Mouse (Mus musculus): Measurements from ENCODE around the gene Ppp4r1. TPM values are rescaled to one million over a fixed set of nuclear protein-coding genes. Genes with fewer than 3 reads are reported as not detected.

Gene Ppp4r1
- polyA plus RNA-seq, 1 experiment, result 45.5 TPM

- Histone ChIP-seq H3K4me1 (ENCODE audit: control insufficient read depth, insufficient read depth, low read length) (peaks cover 2% of the 10 kb centered on the region; the same call in 1 of the 2 replicates), H3K4me3 (replicated peaks; ENCODE audit: extremely low read depth, low read depth, low read length) (no peak overlapping the region)
- WGBS, result 92% methylated on average over 7 of the region's 7 CpGs
- no peak for DNase-seq
- TF ChIP-seq CTCF (IDR thresholded peaks at IDR 0.05; ENCODE audit: insufficient read depth, low read length) (no peak), POLR2A (IDR thresholded peaks at IDR 0.05; ENCODE audit: borderline replicate concordance, extremely low read depth, low read depth, low read length) (no peak)
Measured at GRCm38 (mm10) chr17:65796056-65796455, 13.7 kb downstream of the Ppp4r1 start.

GRCm38 (mm10) chr17:65798446-65798845 lies 16.1 kb downstream of the Ppp4r1 start:
- 28% methylated on average over 4 of the region's 4 CpGs for WGBS
- H3K4me3 ChIP-seq (replicated peaks; ENCODE audit: extremely low read depth, low read depth, low read length), result no peak overlapping the region
- DNase-seq, result no peak
- H3K4me1 ChIP-seq (ENCODE audit: control insufficient read depth, insufficient read depth, low read length), result peaks cover 6% of the 10 kb centered on the region
- no peak for TF ChIP-seq CTCF (IDR thresholded peaks at IDR 0.05; ENCODE audit: insufficient read depth, low read length)
- TF ChIP-seq POLR2A (IDR thresholded peaks at IDR 0.05; ENCODE audit: borderline replicate concordance, extremely low read depth, low read depth, low read length), result no peak

DNA sequence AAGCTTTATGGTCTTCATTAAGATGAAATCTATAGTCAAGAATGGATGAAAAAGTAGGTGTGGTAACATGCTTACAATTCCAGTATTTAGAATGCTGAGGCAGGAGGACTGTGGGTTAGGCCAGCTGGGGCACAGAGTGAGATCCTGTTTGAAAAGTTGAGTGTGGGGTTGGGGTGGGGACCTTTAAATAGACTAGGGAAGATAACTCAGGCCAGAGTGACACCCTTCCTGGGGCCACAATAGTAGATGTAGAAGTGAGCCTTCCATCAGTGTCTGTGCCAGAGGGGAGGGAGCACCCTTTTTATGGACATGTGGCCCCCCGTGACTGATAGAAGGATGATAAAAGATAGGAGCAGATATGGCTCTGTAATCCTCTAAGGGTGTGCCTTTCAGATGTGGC lies 17.0 kb downstream of the Ppp4r1 start:
- TF ChIP-seq CTCF (IDR thresholded peaks at IDR 0.05; ENCODE audit: insufficient read depth, low read length), result no peak
- TF ChIP-seq POLR2A (IDR thresholded peaks at IDR 0.05; ENCODE audit: borderline replicate concordance, extremely low read depth, low read depth, low read length), result no peak
- H3K4me1 ChIP-seq (ENCODE audit: control insufficient read depth, insufficient read depth, low read length), result peaks cover 6% of the 10 kb centered on the region
- WGBS, result 76% methylated on average over 1 of the region's 1 CpGs

DNA sequence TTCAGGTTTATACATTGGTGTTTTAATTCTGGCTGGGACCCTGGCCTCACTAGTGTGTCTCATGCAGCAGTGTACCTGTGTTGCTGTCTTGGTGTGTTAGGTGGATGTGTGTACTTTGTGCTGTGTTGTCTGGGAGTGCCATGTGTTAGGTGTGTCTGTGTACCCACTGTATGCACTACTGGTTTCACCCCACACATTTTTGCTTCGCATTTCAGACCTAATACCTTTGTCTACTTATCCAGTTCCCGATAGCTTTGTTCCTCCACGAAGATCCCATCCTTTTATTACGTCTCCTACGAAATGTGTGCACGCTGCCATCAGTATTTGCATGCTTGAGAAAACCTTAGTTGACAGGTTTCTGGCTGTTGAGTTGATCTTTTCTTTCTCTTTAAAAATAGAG lies 18.1 kb downstream of the Ppp4r1 start:
- DNase-seq, result no peak
- peaks cover 6% of the 10 kb centered on the region for H3K4me1 ChIP-seq (ENCODE audit: control insufficient read depth, insufficient read depth, low read length)
- 87% methylated on average over 6 of the region's 6 CpGs for WGBS
- no peak overlapping the region for H3K4me3 ChIP-seq (replicated peaks; ENCODE audit: extremely low read depth, low read depth, low read length)
- no peak for TF ChIP-seq POLR2A (IDR thresholded peaks at IDR 0.05; ENCODE audit: borderline replicate concordance, extremely low read depth, low read depth, low read length)
- no peak for TF ChIP-seq CTCF (IDR thresholded peaks at IDR 0.05; ENCODE audit: insufficient read depth, low read length)

More for the DNA sequence above, 17.0 kb downstream of the Ppp4r1 start:
- no peak overlapping the region for H3K4me3 ChIP-seq (replicated peaks; ENCODE audit: extremely low read depth, low read depth, low read length)
- DNase-seq, result no peak

- Histone ChIP-seq H3K4me3 (replicated peaks; ENCODE audit: extremely low read depth, low read depth, low read length) (no peak overlapping the region), H3K4me1 (ENCODE audit: control insufficient read depth, insufficient read depth, low read length) (peaks cover 6% of the 10 kb centered on the region)
- no peak for DNase-seq
- 59% methylated on average over 4 of the region's 4 CpGs for WGBS
- TF ChIP-seq POLR2A (IDR thresholded peaks at IDR 0.05; ENCODE audit: borderline replicate concordance, extremely low read depth, low read depth, low read length) (no peak), CTCF (IDR thresholded peaks at IDR 0.05; ENCODE audit: insufficient read depth, low read length) (no peak)
Measured at GRCm38 (mm10) chr17:65802026-65802425, 19.7 kb downstream of the Ppp4r1 start.

GRCm38 (mm10) chr17:65805966-65806365 lies 23.6 kb downstream of the Ppp4r1 start:
- no peak for TF ChIP-seq POLR2A (IDR thresholded peaks at IDR 0.05; ENCODE audit: borderline replicate concordance, extremely low read depth, low read depth, low read length)
- no peak for TF ChIP-seq CTCF (IDR thresholded peaks at IDR 0.05; ENCODE audit: insufficient read depth, low read length)
- WGBS, result 68% methylated on average over 4 of the region's 4 CpGs
- peaks cover 4% of the 10 kb centered on the region for H3K4me1 ChIP-seq (ENCODE audit: control insufficient read depth, insufficient read depth, low read length)
- no peak for DNase-seq
- no peak overlapping the region for H3K4me3 ChIP-seq (replicated peaks; ENCODE audit: extremely low read depth, low read depth, low read length)

GRCm38 (mm10) chr17:65806416-65806815 lies 24.0 kb downstream of the Ppp4r1 start:
- peaks cover 4% of the 10 kb centered on the region for H3K4me1 ChIP-seq (ENCODE audit: control insufficient read depth, insufficient read depth, low read length)
- no peak overlapping the region for H3K4me3 ChIP-seq (replicated peaks; ENCODE audit: extremely low read depth, low read depth, low read length)
- TF ChIP-seq CTCF (IDR thresholded peaks at IDR 0.05; ENCODE audit: insufficient read depth, low read length) (no peak), POLR2A (IDR thresholded peaks at IDR 0.05; ENCODE audit: borderline replicate concordance, extremely low read depth, low read depth, low read length) (no peak)
- no peak for DNase-seq
- WGBS, result 70% methylated on average over 2 of the region's 2 CpGs

DNA sequence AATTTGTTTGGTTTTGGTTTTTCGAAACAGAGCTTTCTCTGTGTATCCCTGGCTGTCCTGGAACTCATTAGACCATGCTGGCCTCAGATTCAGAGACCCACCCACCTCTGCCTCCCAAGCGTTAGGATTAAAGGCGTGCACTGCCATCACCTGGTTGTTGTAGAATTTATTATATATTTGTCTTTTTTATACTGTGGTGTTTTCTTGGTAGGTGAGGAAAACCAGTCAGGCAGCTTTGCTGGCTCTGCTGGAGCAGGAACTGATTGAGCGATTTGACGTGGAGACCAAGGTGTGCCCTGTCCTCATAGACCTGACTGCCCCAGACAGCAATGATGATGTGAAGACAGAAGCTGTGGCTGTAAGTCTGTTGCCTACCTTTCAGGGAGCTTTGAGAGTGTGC lies 28.7 kb downstream of the Ppp4r1 start:
- DNase-seq, result no peak
- Histone ChIP-seq H3K4me3 (replicated peaks; ENCODE audit: extremely low read depth, low read depth, low read length) (no peak overlapping the region), H3K4me1 (ENCODE audit: control insufficient read depth, insufficient read depth, low read length) (no peaks in the 10 kb centered on the region)
- WGBS, result 73% methylated on average over 5 of the region's 5 CpGs
- TF ChIP-seq CTCF (IDR thresholded peaks at IDR 0.05; ENCODE audit: insufficient read depth, low read length) (no peak), POLR2A (IDR thresholded peaks at IDR 0.05; ENCODE audit: borderline replicate concordance, extremely low read depth, low read depth, low read length) (no peak)

DNA sequence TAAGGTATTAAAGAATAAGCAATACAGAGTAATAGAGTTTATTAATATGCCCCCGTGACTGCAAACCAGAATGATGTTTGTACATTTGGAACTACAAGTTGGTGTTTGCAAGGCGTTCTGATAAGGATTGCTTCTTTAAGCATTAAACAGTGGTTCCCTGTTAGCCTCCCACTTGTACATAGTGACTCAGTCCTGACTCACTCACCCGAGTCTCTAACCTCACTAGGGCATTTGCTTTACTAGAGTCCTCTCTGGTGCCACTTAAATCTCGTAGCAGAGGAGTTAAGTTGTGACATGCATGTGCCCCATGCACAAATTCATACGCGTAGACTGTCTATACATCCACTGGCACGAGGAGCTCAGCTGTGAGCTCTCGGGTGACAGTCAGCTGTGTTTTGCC lies 31.4 kb downstream of the Ppp4r1 start:
- H3K4me3 ChIP-seq (replicated peaks; ENCODE audit: extremely low read depth, low read depth, low read length), result no peak overlapping the region
- 81% methylated on average over 8 of the region's 8 CpGs for WGBS
- TF ChIP-seq CTCF (IDR thresholded peaks at IDR 0.05; ENCODE audit: insufficient read depth, low read length) (no peak), POLR2A (IDR thresholded peaks at IDR 0.05; ENCODE audit: borderline replicate concordance, extremely low read depth, low read depth, low read length) (no peak)
- DNase-seq, result no peak
- no peaks in the 10 kb centered on the region for H3K4me1 ChIP-seq (ENCODE audit: control insufficient read depth, insufficient read depth, low read length)

- H3K4me3 ChIP-seq (replicated peaks; ENCODE audit: extremely low read depth, low read depth, low read length), result no peak overlapping the region
- DNase-seq, result no peak
- WGBS, result 65% methylated on average over 5 of the region's 5 CpGs
- TF ChIP-seq POLR2A (IDR thresholded peaks at IDR 0.05; ENCODE audit: borderline replicate concordance, extremely low read depth, low read depth, low read length) (no peak), CTCF (IDR thresholded peaks at IDR 0.05; ENCODE audit: insufficient read depth, low read length) (no peak)
- H3K4me1 ChIP-seq (ENCODE audit: control insufficient read depth, insufficient read depth, low read length), result no peaks in the 10 kb centered on the region
Measured at GRCm38 (mm10) chr17:65820197-65820596, 37.8 kb downstream of the Ppp4r1 start.

Data from lung, adult 2 months (tissue).